Mouse (Mus musculus): ENCODE data around the gene Camkk2.

The Camkk2 gene

GRCm38 (mm10) chr5:122698701-122699060, 80.5 kb downstream of the Camkk2 start:
- no peak for DNase-seq (ENCODE audit: low spot score)

- DNase-seq (ENCODE audit: low spot score) = no peak
These were observed 81.0 kb downstream of the Camkk2 start for GRCm38 (mm10) chr5:122698041-122698700.

GRCm38 (mm10) chr5:122695516-122695915, 83.7 kb downstream of the Camkk2 start:
- no peak for DNase-seq (ENCODE audit: low spot score)

GRCm38 (mm10) chr5:122693431-122694207, 85.6 kb downstream of the Camkk2 start:
- no peak for DNase-seq (ENCODE audit: low spot score)

GRCm38 (mm10) chr5:122690486-122690885, 88.7 kb downstream of the Camkk2 start:
- DNase-seq (ENCODE audit: low spot score) = no peak

- no peak for DNase-seq (ENCODE audit: low spot score)
These were observed 90.1 kb downstream of the Camkk2 start for GRCm38 (mm10) chr5:122689153-122689552.

- DNase-seq (ENCODE audit: low spot score) = no peak
These were observed 91.8 kb downstream of the Camkk2 start for GRCm38 (mm10) chr5:122687391-122687790.

- no peak for DNase-seq (ENCODE audit: low spot score)
These were observed 95.3 kb downstream of the Camkk2 start for GRCm38 (mm10) chr5:122683926-122684325.

- no peak for DNase-seq (ENCODE audit: low spot score)
These were observed 97.9 kb downstream of the Camkk2 start for GRCm38 (mm10) chr5:122681276-122681675.
